Mouse (Mus musculus): Measurements from ENCODE around the gene Hoxb4. TPM values are rescaled to one million over a fixed set of nuclear protein-coding genes. Genes with fewer than 3 reads are reported as not detected.

Hoxb4 gene
- polyA plus RNA-seq, 1 experiment from 2014 or later = 2.0 TPM

DNA sequence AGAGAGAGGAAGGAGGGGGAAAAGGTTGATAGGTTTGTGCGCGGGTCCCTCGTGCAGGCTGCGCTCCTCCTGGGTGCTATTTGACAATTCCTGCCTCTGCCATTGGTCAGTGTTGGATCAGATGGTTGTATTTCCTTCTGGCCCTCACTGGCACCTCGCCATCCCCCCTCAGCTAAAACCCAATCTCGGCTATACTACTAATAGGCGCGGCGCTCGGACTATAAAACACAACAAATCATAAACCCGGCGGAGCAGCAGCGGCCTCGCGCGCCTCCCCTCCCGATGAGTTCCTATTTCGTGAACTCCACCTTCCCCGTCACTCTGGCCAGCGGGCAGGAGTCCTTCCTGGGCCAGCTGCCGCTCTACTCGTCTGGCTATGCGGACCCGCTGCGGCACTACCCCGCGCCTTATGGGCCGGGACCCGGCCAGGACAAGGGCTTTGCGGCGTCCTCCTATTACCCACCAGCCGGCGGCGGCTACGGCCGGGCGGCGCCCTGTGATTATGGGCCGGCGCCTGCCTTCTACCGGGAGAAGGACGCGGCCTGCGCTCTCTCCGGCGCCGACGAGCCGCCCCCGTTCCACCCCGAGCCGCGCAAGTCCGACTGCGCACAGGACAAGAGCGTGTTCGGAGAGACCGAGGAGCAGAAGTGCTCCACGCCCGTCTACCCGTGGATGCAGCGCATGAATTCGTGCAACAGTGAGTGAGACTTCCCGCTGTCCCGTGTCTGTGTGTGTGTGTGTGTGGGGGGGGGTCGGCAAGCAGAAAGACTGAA, 19.0 kb upstream of the Hoxb4 start:
- no peaks in the 10 kb centered on the region for H3K36me3 ChIP-seq
- peaks cover 36% of the 10 kb centered on the region for H3K4me1 ChIP-seq
- WGBS = under 1% methylated on average over 66 of the region's 66 CpGs
- DNase-seq (ENCODE audit: low spot score) = no peak
- peaks cover 100% of the 10 kb centered on the region for H3K27me3 ChIP-seq (ENCODE audit: insufficient read depth, poor library complexity, severe bottlenecking)
- H3K4me3 ChIP-seq = peak overlapping the region; percentile 52
- H3K9me3 ChIP-seq = no peaks in the 10 kb centered on the region
- no peak overlapping the region for H3K27ac ChIP-seq

DNA sequence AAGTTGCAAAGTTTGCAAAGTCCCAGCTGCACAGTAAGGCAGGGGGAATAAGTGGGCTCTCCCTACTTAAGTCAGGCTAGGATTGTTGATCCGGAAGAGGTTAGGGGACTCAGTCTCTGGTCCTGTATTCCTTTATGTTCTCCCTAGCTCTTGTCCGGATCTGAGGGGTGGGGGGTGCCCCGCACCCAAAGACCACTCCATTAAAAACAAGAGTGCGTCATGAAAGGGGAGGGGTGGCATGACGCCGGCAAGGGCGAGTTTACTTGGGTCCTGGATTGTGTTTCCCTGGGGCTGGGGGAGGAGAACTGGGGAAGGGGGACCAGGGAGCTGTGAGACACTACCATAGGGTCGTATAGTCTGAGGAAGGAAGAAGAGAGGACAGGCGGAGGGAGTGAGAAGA, 18.3 kb upstream of the Hoxb4 start:
- Histone ChIP-seq H3K9me3 (no peaks in the 10 kb centered on the region), H3K27ac (no peak overlapping the region), H3K4me3 (peak overlapping the region; percentile 40), H3K27me3 (ENCODE audit: insufficient read depth, poor library complexity, severe bottlenecking) (peaks cover 100% of the 10 kb centered on the region), H3K36me3 (no peaks in the 10 kb centered on the region), H3K4me1 (peaks cover 36% of the 10 kb centered on the region)
- under 1% methylated on average over 9 of the region's 9 CpGs for WGBS
- no peak for DNase-seq (ENCODE audit: low spot score)

DNA sequence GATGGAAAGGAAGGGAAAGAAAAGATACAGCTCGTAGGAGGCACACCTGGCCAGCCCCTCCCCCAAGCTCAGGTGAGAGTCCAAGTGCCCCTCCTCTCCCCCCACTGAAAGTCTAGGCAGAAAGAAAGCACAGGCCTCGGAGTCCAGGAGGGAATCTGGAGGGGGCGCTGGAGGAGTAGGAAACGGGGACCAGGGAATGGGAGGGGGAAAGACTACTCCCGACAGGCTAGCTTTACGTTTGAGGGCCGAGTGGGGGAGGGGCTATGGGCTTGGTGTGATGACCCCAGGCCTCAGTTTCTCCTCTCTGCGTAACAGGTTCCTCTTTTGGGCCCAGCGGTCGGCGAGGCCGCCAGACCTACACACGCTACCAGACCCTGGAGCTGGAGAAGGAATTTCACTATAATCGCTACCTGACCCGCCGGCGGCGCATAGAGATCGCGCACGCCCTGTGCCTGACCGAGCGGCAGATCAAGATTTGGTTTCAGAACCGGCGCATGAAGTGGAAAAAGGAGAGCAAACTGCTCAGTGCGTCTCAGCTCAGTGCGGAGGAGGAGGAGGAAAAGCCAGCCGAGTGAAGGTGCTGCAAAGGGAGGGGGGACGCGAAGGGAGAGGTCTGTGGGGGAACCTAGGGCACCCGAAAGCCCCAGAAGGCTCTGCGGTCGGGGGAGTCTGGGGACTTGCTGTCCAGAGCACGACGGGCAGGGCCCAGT, 17.6 kb upstream of the Hoxb4 start:
- H3K27ac ChIP-seq = no peak overlapping the region
- under 1% methylated on average over 35 of the region's 35 CpGs for WGBS
- H3K4me3 ChIP-seq = peak overlapping the region; percentile 40
- DNase-seq (ENCODE audit: low spot score) = no peak
- peaks cover 35% of the 10 kb centered on the region for H3K4me1 ChIP-seq
- H3K36me3 ChIP-seq = no peaks in the 10 kb centered on the region
- no peaks in the 10 kb centered on the region for H3K9me3 ChIP-seq
- H3K27me3 ChIP-seq (ENCODE audit: insufficient read depth, poor library complexity, severe bottlenecking) = peaks cover 100% of the 10 kb centered on the region

DNA sequence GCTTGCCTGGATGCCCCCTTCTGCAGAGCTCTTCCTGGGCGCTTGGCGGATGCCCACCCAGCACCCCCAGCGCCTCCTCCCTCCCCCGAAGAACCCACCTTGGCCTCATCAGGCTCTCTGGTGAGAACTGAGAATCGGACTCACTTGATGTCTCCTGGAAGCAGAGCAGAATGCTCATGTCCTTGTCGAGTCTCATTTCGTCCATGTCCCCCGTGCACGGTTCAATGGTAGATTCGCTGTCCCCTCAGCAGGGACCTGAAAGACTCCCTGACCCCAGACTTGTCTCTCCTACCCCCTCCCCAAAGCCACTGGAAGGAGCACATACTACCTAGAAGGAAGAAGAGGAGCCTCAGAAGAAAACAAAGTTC, 17.0 kb upstream of the Hoxb4 start:
- no peak for DNase-seq (ENCODE audit: low spot score)
- peaks cover 33% of the 10 kb centered on the region for H3K4me1 ChIP-seq
- no peak overlapping the region for H3K27ac ChIP-seq
- peak overlapping the region; percentile 40 for H3K4me3 ChIP-seq
- H3K9me3 ChIP-seq = no peaks in the 10 kb centered on the region
- H3K36me3 ChIP-seq = no peaks in the 10 kb centered on the region
- WGBS = 7% methylated on average over 10 of the region's 10 CpGs
- H3K27me3 ChIP-seq (ENCODE audit: insufficient read depth, poor library complexity, severe bottlenecking) = peaks cover 100% of the 10 kb centered on the region

DNA sequence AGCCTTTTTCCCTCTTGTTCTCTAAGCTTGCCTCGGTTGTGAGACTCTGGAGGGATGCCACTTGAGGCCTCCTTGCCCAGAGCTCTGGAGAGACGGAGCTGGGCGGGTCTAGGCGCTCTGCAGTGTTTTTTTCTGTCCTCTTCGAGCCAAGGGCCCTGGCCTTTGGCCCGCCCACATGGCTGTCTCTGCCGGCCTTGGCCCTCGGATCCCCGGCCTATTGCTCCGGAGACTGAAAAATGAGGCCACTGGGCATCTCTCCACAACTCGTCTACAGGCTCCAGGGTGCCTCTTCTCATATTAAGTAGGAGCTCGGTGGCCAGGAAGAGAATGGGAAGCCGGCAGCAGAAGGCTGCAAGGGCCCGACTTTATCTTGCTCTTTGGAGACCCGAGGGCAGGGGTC, 16.2 kb upstream of the Hoxb4 start:
- Histone ChIP-seq H3K9me3 (no peaks in the 10 kb centered on the region), H3K27ac (no peak overlapping the region), H3K36me3 (no peaks in the 10 kb centered on the region), H3K27me3 (ENCODE audit: insufficient read depth, poor library complexity, severe bottlenecking) (peaks cover 100% of the 10 kb centered on the region), H3K4me3 (no peak overlapping the region), H3K4me1 (peaks cover 33% of the 10 kb centered on the region)
- DNase-seq (ENCODE audit: low spot score) = no peak
- under 1% methylated on average over 15 of the region's 15 CpGs for WGBS

DNA sequence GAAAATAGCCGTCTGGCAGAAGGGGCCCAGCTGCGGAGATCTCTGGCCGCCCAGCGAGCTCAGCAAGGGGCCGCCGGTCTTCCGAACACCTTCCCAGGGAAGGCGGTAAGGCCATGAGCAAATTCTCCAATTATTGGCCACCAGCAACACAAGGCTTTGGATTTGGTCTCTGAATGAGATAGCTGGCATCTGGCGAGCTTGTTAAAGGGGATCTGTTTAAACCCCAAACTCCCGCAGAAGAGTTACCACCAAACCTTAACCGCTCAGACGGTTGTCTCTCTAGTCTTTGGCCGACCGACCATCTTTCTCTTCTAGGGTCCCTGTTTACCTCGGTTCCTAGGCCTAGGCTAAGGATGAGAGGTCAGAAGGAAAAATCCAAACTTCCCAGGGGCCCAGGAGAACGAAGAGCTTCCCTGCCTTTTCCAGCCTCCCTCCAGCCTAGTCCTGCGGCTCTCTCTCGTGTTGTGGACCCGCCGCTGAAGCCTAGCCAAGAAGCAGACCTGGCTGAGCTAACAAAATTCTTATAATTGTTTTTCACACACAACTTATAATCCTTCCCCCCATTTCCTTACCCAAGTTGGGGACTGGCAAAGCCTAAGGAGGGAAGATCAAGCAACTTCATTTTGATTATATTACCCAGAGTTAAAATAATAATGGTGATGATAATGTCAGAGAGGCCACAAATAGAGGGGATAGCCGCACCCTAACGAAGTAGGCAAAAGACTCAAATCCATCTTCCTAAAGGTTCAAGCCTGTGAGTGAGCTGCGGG, 15.5 kb upstream of the Hoxb4 start:
- WGBS = 6% methylated on average over 23 of the region's 23 CpGs
- Histone ChIP-seq H3K27ac (no peak overlapping the region), H3K27me3 (ENCODE audit: insufficient read depth, poor library complexity, severe bottlenecking) (peaks cover 100% of the 10 kb centered on the region), H3K4me3 (peak overlapping the region; percentile 57; the same call in 1 of the 2 replicates), H3K4me1 (peaks cover 33% of the 10 kb centered on the region), H3K36me3 (no peaks in the 10 kb centered on the region), H3K9me3 (no peaks in the 10 kb centered on the region)
- DNase-seq (ENCODE audit: low spot score) = no peak

DNA sequence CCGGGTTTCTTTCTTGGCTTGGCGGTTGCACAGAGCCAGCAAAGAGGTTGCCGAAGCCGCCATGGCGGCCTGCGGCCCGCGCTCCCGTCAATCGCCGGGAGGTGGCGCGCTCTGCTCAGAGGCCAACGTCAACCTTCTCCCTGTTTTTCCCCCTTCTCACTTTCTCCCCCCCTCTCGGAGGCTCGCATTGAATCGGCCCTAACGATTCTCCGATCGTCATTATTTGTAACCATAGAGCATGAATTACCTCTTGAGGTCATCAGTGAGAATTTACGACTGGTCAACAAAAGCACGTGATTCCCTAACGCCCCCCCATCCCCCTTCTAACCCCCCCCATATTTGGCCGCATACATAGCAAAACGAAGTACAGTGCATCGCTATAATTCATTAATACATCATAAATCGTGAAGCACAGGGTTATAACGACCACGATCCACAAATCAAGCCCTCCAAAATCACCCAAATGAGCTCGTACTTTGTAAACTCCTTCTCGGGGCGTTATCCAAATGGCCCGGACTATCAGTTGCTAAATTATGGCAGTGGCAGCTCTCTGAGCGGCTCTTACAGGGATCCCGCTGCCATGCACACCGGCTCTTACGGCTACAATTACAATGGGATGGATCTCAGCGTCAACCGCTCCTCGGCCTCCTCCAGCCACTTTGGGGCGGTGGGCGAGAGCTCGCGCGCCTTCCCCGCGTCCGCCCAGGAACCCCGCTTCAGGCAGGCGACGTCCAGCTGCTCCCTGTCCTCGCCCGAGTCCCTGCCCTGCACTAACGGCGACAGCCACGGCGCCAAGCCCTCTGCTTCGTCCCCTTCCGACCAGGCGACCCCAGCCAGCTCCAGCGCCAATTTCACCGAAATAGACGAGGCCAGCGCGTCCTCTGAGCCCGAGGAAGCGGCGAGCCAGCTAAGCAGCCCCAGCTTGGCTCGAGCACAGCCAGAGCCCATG, 14.6 kb upstream of the Hoxb4 start, which contains the start of gene Hoxb5:
Gene Hoxb5, plus strand, starts transcription at position 186 of the 949 bp plus-strand sequence.
- WGBS = 1% methylated on average over 69 of the region's 69 CpGs
- Histone ChIP-seq H3K36me3 (no peaks in the 10 kb centered on the region), H3K27ac (peak within 1 kb of the TSS; percentile 76), H3K9me3 (no peaks in the 10 kb centered on the region), H3K27me3 (ENCODE audit: insufficient read depth, poor library complexity, severe bottlenecking) (peaks cover 100% of the 10 kb centered on the region), H3K4me1 (peaks cover 33% of the 10 kb centered on the region), H3K4me3 (peak within 1 kb of the TSS; percentile 57)
- DNase-seq (ENCODE audit: low spot score) = no peak

DNA sequence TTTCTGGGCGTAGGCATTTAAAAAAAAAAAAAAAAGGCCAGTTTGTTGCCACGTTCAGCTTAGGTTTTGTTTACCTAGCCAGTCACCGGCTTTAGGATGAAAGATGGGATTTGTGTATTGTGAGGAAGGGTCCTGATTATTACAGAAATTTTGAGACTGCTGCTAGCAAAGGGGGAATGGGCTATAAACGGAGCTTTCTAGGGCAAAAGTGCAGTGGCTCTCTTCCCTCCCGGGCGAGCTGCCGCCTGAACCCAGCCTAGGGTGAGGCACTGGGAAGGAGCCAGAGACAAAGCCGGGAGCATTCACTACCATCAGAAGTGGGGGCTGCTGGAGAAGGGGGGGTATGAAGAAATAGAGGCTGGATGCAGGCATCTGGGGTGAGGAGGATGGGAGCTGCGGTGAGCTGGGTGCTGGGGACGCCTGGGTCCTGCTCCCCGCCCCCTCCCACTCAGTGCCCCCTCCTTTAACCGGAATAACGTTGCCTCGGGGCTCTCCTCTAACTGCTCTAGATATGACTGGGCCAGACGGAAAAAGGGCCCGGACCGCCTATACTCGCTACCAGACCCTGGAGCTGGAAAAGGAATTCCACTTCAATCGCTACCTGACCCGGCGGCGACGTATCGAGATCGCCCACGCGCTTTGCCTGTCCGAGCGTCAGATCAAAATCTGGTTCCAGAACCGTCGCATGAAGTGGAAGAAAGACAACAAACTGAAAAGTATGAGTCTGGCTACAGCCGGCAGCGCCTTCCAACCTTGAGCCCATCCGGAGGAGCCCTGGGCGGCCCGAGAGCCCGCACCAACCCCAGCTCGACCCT, 13.5 kb upstream of the Hoxb4 start:
- H3K4me3 ChIP-seq = peak overlapping the region; percentile 46

DNA sequence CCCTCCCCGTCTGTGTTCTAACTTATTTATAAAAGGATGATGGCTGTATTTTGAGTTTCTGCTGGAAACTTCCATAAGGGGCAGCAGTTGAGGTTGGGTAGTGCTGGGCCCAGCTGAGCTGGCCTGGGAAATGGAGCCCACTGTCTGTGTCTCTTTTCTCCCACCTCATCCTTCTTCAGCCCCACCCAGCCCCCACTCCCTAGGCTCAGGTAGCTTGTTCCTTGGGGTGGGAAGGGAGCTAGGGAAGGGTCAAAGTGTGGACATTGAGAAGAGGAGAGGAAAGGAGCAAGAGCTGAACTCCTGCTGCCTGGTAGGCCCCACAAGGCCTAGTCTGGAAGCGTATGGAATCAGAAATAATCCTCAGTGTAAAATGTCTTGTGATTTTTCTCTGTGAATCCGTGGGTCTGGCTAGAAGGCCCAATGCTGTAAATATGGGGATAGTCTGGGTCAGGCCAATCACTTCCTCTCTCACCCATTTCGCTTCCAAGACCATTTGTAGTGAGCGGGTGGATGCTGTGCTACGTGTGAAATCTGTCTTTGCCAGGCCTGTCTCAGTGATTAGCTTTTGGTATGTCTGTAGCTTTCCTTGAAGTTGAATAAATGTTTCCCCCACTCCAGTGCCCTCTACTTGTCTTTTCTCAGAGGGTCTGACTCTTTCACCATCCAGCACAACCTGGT, 12.4 kb upstream of the Hoxb4 start:
- Histone ChIP-seq H3K9me3 (no peaks in the 10 kb centered on the region), H3K27ac (no peak overlapping the region), H3K27me3 (ENCODE audit: insufficient read depth, poor library complexity, severe bottlenecking) (peaks cover 100% of the 10 kb centered on the region), H3K4me3 (no peak overlapping the region), H3K4me1 (peaks cover 18% of the 10 kb centered on the region), H3K36me3 (no peaks in the 10 kb centered on the region)
- no peak for DNase-seq (ENCODE audit: low spot score)
- 43% methylated on average over 6 of the region's 6 CpGs for WGBS

More for the DNA sequence above, 13.5 kb upstream of the Hoxb4 start:
- H3K27ac ChIP-seq = peak overlapping the region; percentile 64
- H3K27me3 ChIP-seq (ENCODE audit: insufficient read depth, poor library complexity, severe bottlenecking) = peaks cover 100% of the 10 kb centered on the region
- no peak for DNase-seq (ENCODE audit: low spot score)
- peaks cover 26% of the 10 kb centered on the region for H3K4me1 ChIP-seq
- whole genome bisulfite sequencing = 2% methylated on average over 38 of the region's 38 CpGs
- no peaks in the 10 kb centered on the region for H3K9me3 ChIP-seq
- H3K36me3 ChIP-seq = no peaks in the 10 kb centered on the region

DNA sequence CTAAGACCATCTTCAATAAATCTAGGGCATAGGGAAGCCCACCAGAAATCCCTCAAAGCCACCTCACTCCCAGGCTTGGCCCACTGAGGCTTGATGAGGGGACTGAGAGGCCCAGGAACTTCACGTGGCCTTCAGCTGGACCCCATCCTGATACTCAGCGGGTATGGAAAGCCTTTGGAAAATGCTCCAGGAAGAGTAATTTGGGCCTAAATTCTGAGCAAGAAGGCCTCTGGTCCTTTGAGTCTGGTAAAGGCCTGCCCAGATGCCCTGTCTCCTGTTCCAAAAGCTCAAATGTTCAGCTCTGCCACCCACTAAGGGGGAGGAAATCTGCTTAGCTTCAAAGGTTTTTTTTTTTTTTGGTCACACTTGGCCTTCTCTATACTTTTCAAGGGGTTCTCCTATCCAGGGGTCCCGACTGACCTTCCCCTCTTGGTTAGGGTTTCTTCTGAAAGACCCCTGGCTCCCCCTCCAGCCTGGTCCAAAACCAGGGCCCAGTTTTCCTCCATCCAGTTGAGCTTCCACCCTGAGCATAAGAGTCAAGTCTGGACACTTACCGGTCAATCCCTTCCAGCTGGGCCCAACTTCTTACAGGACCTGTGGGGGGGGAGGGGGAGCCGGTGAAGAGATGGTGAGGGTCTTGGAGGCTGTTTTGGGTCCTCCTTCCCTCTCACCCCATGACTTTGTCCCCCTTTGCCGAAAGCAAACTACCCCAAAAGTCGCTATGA, 11.7 kb upstream of the Hoxb4 start:
- 16% methylated on average over 7 of the region's 7 CpGs for WGBS
- H3K27ac ChIP-seq = no peak overlapping the region
- no peaks in the 10 kb centered on the region for H3K9me3 ChIP-seq
- H3K36me3 ChIP-seq = no peaks in the 10 kb centered on the region
- H3K4me1 ChIP-seq = peaks cover 19% of the 10 kb centered on the region
- no peak for DNase-seq (ENCODE audit: low spot score)
- H3K27me3 ChIP-seq (ENCODE audit: insufficient read depth, poor library complexity, severe bottlenecking) = peaks cover 100% of the 10 kb centered on the region
- H3K4me3 ChIP-seq = no peak overlapping the region

DNA sequence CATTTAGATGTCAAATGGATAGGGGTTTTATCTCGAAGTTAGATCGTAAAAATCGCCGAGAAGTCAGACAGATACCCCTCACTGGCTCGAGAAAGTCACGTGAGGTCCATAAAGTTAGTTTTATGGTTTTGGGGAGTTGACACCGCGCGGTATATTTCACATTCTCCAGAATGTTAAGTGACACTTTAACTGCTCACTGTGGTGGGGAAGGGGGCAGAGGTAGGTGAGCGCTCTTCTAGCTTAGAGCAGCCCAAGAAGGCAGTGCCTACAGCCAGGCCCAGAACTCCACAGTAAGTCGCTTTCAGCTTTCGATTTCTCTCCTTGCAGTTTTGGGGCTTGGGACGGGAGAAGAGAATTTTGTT, 11.2 kb upstream of the Hoxb4 start:
- no peaks in the 10 kb centered on the region for H3K36me3 ChIP-seq
- H3K9me3 ChIP-seq = no peaks in the 10 kb centered on the region
- no peak for DNase-seq (ENCODE audit: low spot score)
- peaks cover 100% of the 10 kb centered on the region for H3K27me3 ChIP-seq (ENCODE audit: insufficient read depth, poor library complexity, severe bottlenecking)
- peaks cover 25% of the 10 kb centered on the region for H3K4me1 ChIP-seq
- WGBS = 9% methylated on average over 13 of the region's 13 CpGs
- no peak overlapping the region for H3K27ac ChIP-seq
- H3K4me3 ChIP-seq = no peak overlapping the region
